Comparison of ENCODE assay signal across 12 mouse cellular contexts in genomic region chr9:103234059-103234458, GRCm38 (mm10). TPM values are rescaled to one million over a fixed set of nuclear protein-coding genes. Genes with fewer than 3 reads are reported as not detected.
DNase-seq lines count a peak whose midpoint lies in the region; ATAC-seq lines count a peak whose summit lies in the region.
"Had no signal": no experiment of that assay in that cellular context is flagged by ENCODE, and none has a peak within 500 bp of the region (broad histone marks: within the 10 kb centered on the region; RNA-seq: fewer than 3 reads in every experiment).

No protein-coding gene starts in this region.

- peaks cover 32% of the 10 kb centered on the region for H3K4me1 ChIP-seq in embryonic facial prominence, embryonic 10.5 days
- peaks cover 10% of the 10 kb centered on the region; the same call in 1 of the 2 replicates for H3K4me1 ChIP-seq in limb, embryonic 12.5 days (replicated peaks)

- peak; percentile 38 to 62 for DNase-seq in lung, adult 18-20 months
- DNase-seq in lung, postnatal 14 days, result no peak
- no peak for DNase-seq in embryonic facial prominence, embryonic 10.5 days (ENCODE audit: low spot score)
- peak; percentile 63 for DNase-seq in lung, postnatal 36 days
- DNase-seq in adrenal gland, postnatal 25 days, result no peak
- DNase-seq: right cerebral cortex, postnatal 25 days had no signal

- no peaks in the 10 kb centered on the region for H3K9me3 ChIP-seq in embryonic facial prominence, embryonic 10.5 days
- H3K9me3 ChIP-seq in limb, embryonic 12.5 days, result no peaks in the 10 kb centered on the region
- H3K9me3 ChIP-seq: forebrain, embryonic 12.5 days; hindbrain, embryonic 15.5 days; neural tube, embryonic 12.5 days had no signal

- no peaks in the 10 kb centered on the region for H3K36me3 ChIP-seq in embryonic facial prominence, embryonic 10.5 days (replicated peaks)
- H3K36me3 ChIP-seq in limb, embryonic 12.5 days, result no peaks in the 10 kb centered on the region
- H3K36me3 ChIP-seq: forebrain, embryonic 12.5 days; hindbrain, embryonic 15.5 days; neural tube, embryonic 12.5 days had no signal

- H3K9ac ChIP-seq in limb, embryonic 12.5 days (replicated peaks), result no peak overlapping the region
- H3K9ac ChIP-seq: forebrain, embryonic 12.5 days; hindbrain, embryonic 15.5 days; neural tube, embryonic 12.5 days had no signal

- ATAC-seq in limb, embryonic 12.5 days (ENCODE audit: insufficient number of reproducible peaks, insufficient read depth, low FRiP score, low TSS enrichment, low read depth), result no peak
- no peak for ATAC-seq in erythroid progenitor cell, adult 5-6 weeks (replicated peaks; ENCODE audit: low FRiP score, poor library complexity, severe bottlenecking)

- WGBS in embryonic facial prominence, embryonic 10.5 days, result 78% methylated on average over 7 of the region's 7 CpGs
- 80% methylated on average over 7 of the region's 7 CpGs for WGBS in limb, embryonic 12.5 days

- 0 out of 2 replicates have a peak overlapping the region, but pooled peaks have one; percentile 54 for H3K27ac ChIP-seq in embryonic facial prominence, embryonic 10.5 days (replicated peaks)
- H3K27ac ChIP-seq in limb, embryonic 12.5 days, result peak overlapping the region; percentile 53; the same call in 1 of the 2 replicates
- H3K27ac ChIP-seq: forebrain, embryonic 12.5 days; hindbrain, embryonic 15.5 days; neural tube, embryonic 12.5 days had no signal

- no peak overlapping the region for H3K4me2 ChIP-seq in limb, embryonic 12.5 days
- H3K4me2 ChIP-seq: forebrain, embryonic 12.5 days; hindbrain, embryonic 15.5 days; neural tube, embryonic 12.5 days had no signal

- no peak overlapping the region for H3K4me3 ChIP-seq in embryonic facial prominence, embryonic 10.5 days
- no peak overlapping the region for H3K4me3 ChIP-seq in limb, embryonic 12.5 days (replicated peaks)
- H3K4me3 ChIP-seq: forebrain, embryonic 12.5 days; hindbrain, embryonic 15.5 days; neural tube, embryonic 12.5 days had no signal

- no peaks in the 10 kb centered on the region for H3K27me3 ChIP-seq in embryonic facial prominence, embryonic 10.5 days (replicated peaks; ENCODE audit: low read depth, poor library complexity, severe bottlenecking)
- H3K27me3 ChIP-seq in limb, embryonic 12.5 days, result no peaks in the 10 kb centered on the region
- H3K27me3 ChIP-seq: forebrain, embryonic 12.5 days; hindbrain, embryonic 15.5 days; neural tube, embryonic 12.5 days had no signal

RNA-seq across cellular contexts. Expression of gene Trf, which starts 3.8 kb away (rescaled TPM):
- 21.1 and 23.5 TPM in 2 replicates for polyA plus RNA-seq in embryonic facial prominence, embryonic 10.5 days (2016; fragmentation: Nextera tagmentation; extraction: Ambion mirVana)
- polyA plus RNA-seq in limb, embryonic 12.5 days (2016; fragmentation: Nextera tagmentation; extraction: Ambion mirVana), result 7.9 and 13.0 TPM in 2 replicates
- 43.2 and 174 TPM in 2 replicates for total RNA-seq in adrenal gland, postnatal 25 days (2021)
- total RNA-seq in erythroid progenitor cell, adult 5-6 weeks (2015; ENCODE audit: low replicate concordance), result 102 and 125 TPM in 2 replicates
- total RNA-seq in erythroid progenitor cell, adult 5-6 weeks (2017; ENCODE audit: low replicate concordance), result 48.3 and 79.1 TPM in 2 replicates

RNA-seq across cellular contexts. Expression of gene Gm20425, which starts 4.0 kb away (rescaled TPM):
- polyA plus RNA-seq in embryonic facial prominence, embryonic 10.5 days (2016; fragmentation: Nextera tagmentation; extraction: Ambion mirVana), result 0.58 and 0.95 TPM in 2 replicates
- 1.1 TPM in 1 of 2 replicates, not detected in the other for polyA plus RNA-seq in limb, embryonic 12.5 days (2016; fragmentation: Nextera tagmentation; extraction: Ambion mirVana)
- 9.4 and 18.8 TPM in 2 replicates for total RNA-seq in adrenal gland, postnatal 25 days (2021)
- not detected in 2 replicates for total RNA-seq in erythroid progenitor cell, adult 5-6 weeks (2015; ENCODE audit: low replicate concordance)
- total RNA-seq in erythroid progenitor cell, adult 5-6 weeks (2017; ENCODE audit: low replicate concordance), result 0.68 TPM in 1 of 2 replicates, not detected in the other
- polyA plus RNA-seq: cortical plate, adult 2 months; hindbrain, embryonic 15.5 days had no signal

RNA-seq across cellular contexts. Expression of gene Srprb, which starts 32.1 kb away (rescaled TPM):
- polyA plus RNA-seq in embryonic facial prominence, embryonic 10.5 days (2016; fragmentation: Nextera tagmentation; extraction: Ambion mirVana), result 62.8 and 67.6 TPM in 2 replicates
- polyA plus RNA-seq in limb, embryonic 12.5 days (2016; fragmentation: Nextera tagmentation; extraction: Ambion mirVana), result 55.1 and 58.0 TPM in 2 replicates
- 40.8 and 43.5 TPM in 2 replicates for total RNA-seq in adrenal gland, postnatal 25 days (2021)
- total RNA-seq in erythroid progenitor cell, adult 5-6 weeks (2015; ENCODE audit: low replicate concordance), result 4.0 and 8.0 TPM in 2 replicates
- 3.6 and 4.7 TPM in 2 replicates for total RNA-seq in erythroid progenitor cell, adult 5-6 weeks (2017; ENCODE audit: low replicate concordance)

Comparison
In these comparisons a context has a peak if more than half of its experiments do, and no peak if none do; other contexts are left out.
1. DNase-seq: peak in lung, adult 18-20 months (2 of 2) and lung, postnatal 36 days (single experiment); none in lung, postnatal 14 days (single experiment), embryonic facial prominence, embryonic 10.5 days (single experiment) and adrenal gland, postnatal 25 days (single experiment).